Mouse (Mus musculus): Measurements from ENCODE around the gene D430019H16Rik. TPM values are rescaled to one million over a fixed set of nuclear protein-coding genes. Genes with fewer than 3 reads are reported as not detected.

The D430019H16Rik gene
- polyA plus RNA-seq, 1 experiment from 2014 or later = 2.0 TPM

DNA sequence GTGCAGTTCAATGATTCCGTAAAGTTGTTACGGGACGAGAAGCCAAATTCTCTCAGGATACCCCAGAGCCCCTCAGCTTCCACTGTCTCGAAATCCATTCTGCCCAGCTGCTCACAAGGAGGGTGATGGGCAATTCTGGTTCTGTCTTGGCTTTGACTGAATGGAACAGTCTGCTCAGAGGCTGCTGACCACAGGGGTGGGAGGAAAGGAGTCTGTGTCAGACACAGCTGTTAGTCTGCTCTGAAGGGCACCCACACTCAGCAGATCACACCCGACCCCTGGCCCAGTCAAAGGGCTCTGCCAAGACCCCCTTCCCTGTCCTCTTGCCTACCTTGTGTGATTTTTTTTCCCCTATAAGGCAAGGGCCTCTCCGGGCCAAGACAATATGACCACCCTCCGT is 44.8 kb downstream of the D430019H16Rik start:
- Histone ChIP-seq H3K4me3 (no peak overlapping the region), H3K36me3 (no peaks in the 10 kb centered on the region), H3K27me3 (ENCODE audit: low read depth, poor library complexity, severe bottlenecking) (no peaks in the 10 kb centered on the region), H3K27ac (no peak overlapping the region), H3K4me1 (peaks cover 17% of the 10 kb centered on the region), H3K9me3 (replicated peaks) (no peaks in the 10 kb centered on the region)
- 92% methylated on average over 7 of the region's 7 CpGs for WGBS
- DNase-seq (ENCODE audit: low spot score) = no peak

DNA sequence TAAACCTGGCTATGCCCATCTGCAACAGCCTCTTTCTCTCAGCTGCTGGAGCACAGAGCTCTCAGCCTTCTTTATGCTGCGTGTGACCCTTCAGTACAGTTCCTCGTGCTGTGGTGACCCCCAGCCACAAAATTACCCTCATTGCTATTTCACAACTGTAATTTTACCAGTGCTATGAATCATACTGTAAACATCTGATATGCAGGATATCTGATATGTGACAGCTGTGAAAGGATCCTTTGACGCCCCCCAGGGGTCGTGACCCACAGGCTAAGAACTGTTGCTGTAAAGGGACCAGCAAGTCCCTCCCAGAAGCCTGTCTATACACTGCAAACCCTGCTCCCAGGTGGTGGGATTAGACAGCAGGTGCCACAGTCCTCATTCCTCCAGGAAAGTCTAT is 45.2 kb downstream of the D430019H16Rik start:
- no peak for DNase-seq (ENCODE audit: low spot score)
- no peaks in the 10 kb centered on the region for H3K36me3 ChIP-seq
- H3K27me3 ChIP-seq (ENCODE audit: low read depth, poor library complexity, severe bottlenecking) = no peaks in the 10 kb centered on the region
- H3K27ac ChIP-seq = no peak overlapping the region
- no peaks in the 10 kb centered on the region for H3K9me3 ChIP-seq (replicated peaks)
- WGBS = 72% methylated on average over 4 of the region's 4 CpGs
- H3K4me3 ChIP-seq = no peak overlapping the region
- H3K4me1 ChIP-seq = peaks cover 17% of the 10 kb centered on the region

DNA sequence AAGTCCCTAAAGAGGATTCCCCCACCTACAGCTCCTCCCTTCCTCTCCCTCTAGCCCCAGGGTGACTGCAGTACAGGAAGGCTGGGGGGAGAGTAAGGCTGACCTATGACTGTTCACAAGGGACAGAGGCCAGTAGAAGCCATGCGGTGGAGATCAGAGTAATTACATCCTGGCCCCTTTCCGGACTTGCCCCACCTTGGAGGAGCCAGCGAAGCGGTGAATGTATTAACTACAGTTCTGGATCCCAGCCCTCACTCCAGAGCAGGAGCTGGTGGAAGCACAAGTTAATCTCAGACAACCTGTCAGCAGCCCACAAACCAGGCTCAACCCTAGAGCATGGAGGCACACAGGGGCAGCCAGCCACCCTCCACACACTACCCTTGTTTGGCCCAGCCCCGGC is 47.3 kb downstream of the D430019H16Rik start:
- DNase-seq (ENCODE audit: low spot score) = no peak
- Histone ChIP-seq H3K27ac (peak overlapping the region; percentile 15), H3K36me3 (no peaks in the 10 kb centered on the region), H3K27me3 (ENCODE audit: low read depth, poor library complexity, severe bottlenecking) (no peaks in the 10 kb centered on the region), H3K4me3 (no peak overlapping the region), H3K4me1 (peaks cover 17% of the 10 kb centered on the region), H3K9me3 (replicated peaks) (no peaks in the 10 kb centered on the region)
- WGBS = 66% methylated on average over 5 of the region's 5 CpGs

DNA sequence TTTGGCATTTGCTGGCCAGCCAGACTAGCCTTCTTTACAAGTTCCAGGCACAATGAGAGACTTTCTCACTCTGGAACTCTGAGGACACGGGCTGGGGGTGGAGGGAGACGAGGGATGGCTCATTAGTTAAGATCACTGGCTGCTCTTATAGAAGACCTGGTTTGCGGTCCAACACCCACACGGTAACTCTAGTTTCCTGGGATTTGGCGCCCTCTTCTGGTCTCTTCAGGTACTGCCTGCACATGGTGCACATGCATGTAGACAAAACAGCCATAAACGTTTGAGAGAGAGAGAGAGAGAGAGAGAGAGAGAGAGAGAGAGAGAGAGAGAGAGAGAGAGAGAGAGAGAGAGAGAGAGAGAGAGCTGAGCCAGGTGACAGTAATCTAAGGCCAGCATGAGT is 51.1 kb downstream of the D430019H16Rik start:
- Histone ChIP-seq H3K9me3 (replicated peaks) (no peaks in the 10 kb centered on the region), H3K36me3 (no peaks in the 10 kb centered on the region), H3K27me3 (ENCODE audit: low read depth, poor library complexity, severe bottlenecking) (no peaks in the 10 kb centered on the region), H3K4me3 (no peak overlapping the region), H3K27ac (no peak overlapping the region), H3K4me1 (peaks cover 8% of the 10 kb centered on the region)
- 65% methylated on average over 6 of the region's 6 CpGs for WGBS
- peak; percentile 57 for DNase-seq (ENCODE audit: low spot score)

DNA sequence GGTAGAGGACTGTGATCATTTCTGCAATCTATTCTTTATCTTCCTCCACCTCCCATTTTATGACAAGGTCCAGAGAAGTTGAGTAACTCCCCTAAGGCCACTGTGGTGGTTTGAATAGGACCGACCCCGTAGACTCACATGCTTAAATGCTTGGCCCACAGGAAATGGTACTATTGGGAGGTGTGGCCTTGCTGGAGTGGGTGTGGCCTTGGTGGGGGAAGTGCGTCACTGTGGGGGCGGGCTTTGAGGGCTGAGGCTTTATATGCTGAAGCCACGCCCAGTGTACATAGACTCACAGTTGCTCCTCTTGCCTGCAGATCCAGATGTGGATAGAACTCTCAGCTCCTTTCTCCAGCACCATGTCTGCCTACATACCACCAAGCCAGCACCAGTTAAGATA is 57.5 kb downstream of the D430019H16Rik start:
- H3K27me3 ChIP-seq (ENCODE audit: low read depth, poor library complexity, severe bottlenecking) = no peaks in the 10 kb centered on the region
- H3K4me1 ChIP-seq = no peaks in the 10 kb centered on the region
- no peaks in the 10 kb centered on the region for H3K9me3 ChIP-seq (replicated peaks)
- 92% methylated on average over 5 of the region's 5 CpGs for WGBS
- no peaks in the 10 kb centered on the region for H3K36me3 ChIP-seq
- H3K27ac ChIP-seq = no peak overlapping the region
- H3K4me3 ChIP-seq = no peak overlapping the region
- no peak for DNase-seq (ENCODE audit: low spot score)

DNA sequence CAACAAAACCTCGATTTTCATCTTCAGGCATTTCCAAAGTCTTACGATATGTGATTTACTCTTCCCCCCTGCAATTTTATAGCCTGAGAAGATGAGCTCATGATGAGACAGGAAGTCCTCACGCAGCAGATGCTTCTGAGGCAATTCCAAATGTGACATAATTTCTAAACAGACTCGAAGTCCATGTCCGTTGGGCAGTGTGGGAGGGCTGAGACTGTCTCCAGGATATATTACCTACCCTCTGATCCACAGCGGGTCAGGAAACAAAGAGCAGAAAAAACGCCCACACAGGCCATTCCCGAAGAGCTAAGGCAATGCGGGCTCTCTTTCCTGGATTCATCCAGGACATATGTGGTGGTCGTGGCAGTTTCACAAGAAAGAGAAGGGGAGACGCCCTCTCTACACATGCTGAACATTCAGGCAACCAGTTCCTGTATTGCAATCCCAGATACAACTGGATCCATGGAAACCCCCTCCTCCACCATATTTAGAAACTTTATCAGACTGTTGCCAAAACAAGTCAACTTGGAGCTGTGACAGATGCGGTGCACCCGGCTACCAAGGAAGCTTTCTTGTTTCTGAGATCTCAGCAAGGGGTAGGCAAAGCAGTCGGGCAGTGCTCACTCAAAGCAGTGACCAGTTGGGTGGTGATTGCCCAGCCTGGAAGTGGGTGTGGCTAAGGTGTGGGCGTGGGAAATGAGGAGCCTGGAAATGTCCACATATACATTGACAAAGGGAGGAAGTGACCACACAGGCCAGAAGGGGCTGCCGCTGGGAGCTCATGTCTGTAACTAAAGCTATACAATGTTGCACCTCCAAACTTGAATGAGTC is 58.2 kb downstream of the D430019H16Rik start:
- Histone ChIP-seq H3K27me3 (ENCODE audit: low read depth, poor library complexity, severe bottlenecking) (no peaks in the 10 kb centered on the region), H3K9me3 (replicated peaks) (no peaks in the 10 kb centered on the region), H3K36me3 (no peaks in the 10 kb centered on the region), H3K4me3 (no peak overlapping the region), H3K27ac (no peak overlapping the region), H3K4me1 (no peaks in the 10 kb centered on the region)
- DNase-seq (ENCODE audit: low spot score) = no peak
- WGBS = 80% methylated on average over 16 of the region's 16 CpGs

- no peak overlapping the region for H3K27ac ChIP-seq
- H3K4me3 ChIP-seq = no peak overlapping the region
- H3K9me3 ChIP-seq (replicated peaks) = no peaks in the 10 kb centered on the region
- peaks cover 1% of the 10 kb centered on the region; the same call in 1 of the 2 replicates for H3K4me1 ChIP-seq
- no peaks in the 10 kb centered on the region for H3K36me3 ChIP-seq
- no peaks in the 10 kb centered on the region for H3K27me3 ChIP-seq (ENCODE audit: low read depth, poor library complexity, severe bottlenecking)
- DNase-seq (ENCODE audit: low spot score) = no peak
- 77% methylated on average over 10 of the region's 10 CpGs for WGBS
Observed at GRCm38 (mm10) chr12:105514111-105514510, 60.5 kb downstream of the D430019H16Rik start.

GRCm38 (mm10) chr12:105517026-105517675 is 63.5 kb downstream of the D430019H16Rik start:
- no peaks in the 10 kb centered on the region for H3K36me3 ChIP-seq
- H3K9me3 ChIP-seq (replicated peaks) = no peaks in the 10 kb centered on the region
- H3K27me3 ChIP-seq (ENCODE audit: low read depth, poor library complexity, severe bottlenecking) = no peaks in the 10 kb centered on the region
- DNase-seq (ENCODE audit: low spot score) = no peak
- H3K27ac ChIP-seq = no peak overlapping the region
- WGBS = 87% methylated on average over 21 of the region's 21 CpGs
- no peak overlapping the region for H3K4me3 ChIP-seq
- peaks cover 6% of the 10 kb centered on the region; the same call in 1 of the 2 replicates for H3K4me1 ChIP-seq

DNA sequence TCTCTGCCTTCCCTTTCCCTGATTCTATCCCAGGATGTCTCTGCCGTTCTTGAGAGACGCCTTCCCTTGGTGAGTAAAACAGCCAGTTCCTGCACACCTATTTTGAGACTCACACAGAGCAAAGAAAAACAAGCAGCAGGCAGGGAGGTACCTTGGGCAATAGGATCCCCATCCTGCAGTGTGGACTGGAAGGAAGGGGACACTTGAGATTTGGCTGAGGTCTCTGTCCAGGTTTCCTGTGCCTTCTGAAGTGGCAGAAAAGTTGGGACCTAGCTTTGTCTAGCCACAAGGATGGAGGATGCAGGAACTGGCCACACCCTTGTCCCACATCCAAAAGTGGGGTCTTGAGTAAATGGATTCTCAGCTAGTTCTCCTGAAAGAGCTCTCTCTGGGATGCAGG is 66.2 kb downstream of the D430019H16Rik start:
- H3K27ac ChIP-seq = peak overlapping the region; percentile 2; the same call in 1 of the 2 replicates
- H3K27me3 ChIP-seq (ENCODE audit: low read depth, poor library complexity, severe bottlenecking) = no peaks in the 10 kb centered on the region
- 83% methylated on average over 2 of the region's 2 CpGs for WGBS
- no peak for DNase-seq (ENCODE audit: low spot score)
- peaks cover 6% of the 10 kb centered on the region; the same call in 1 of the 2 replicates for H3K4me1 ChIP-seq
- H3K9me3 ChIP-seq (replicated peaks) = no peaks in the 10 kb centered on the region
- no peaks in the 10 kb centered on the region for H3K36me3 ChIP-seq
- H3K4me3 ChIP-seq = no peak overlapping the region

- H3K27me3 ChIP-seq (ENCODE audit: low read depth, poor library complexity, severe bottlenecking) = no peaks in the 10 kb centered on the region
- H3K36me3 ChIP-seq = no peaks in the 10 kb centered on the region
- H3K9me3 ChIP-seq (replicated peaks) = no peaks in the 10 kb centered on the region
- no peak overlapping the region for H3K27ac ChIP-seq
- H3K4me3 ChIP-seq = no peak overlapping the region
- H3K4me1 ChIP-seq = peaks cover 6% of the 10 kb centered on the region; the same call in 1 of the 2 replicates
- 87% methylated on average over 15 of the region's 15 CpGs for WGBS
- DNase-seq (ENCODE audit: low spot score) = no peak
Observed at GRCm38 (mm10) chr12:105521170-105521762, 67.6 kb downstream of the D430019H16Rik start.

- no peaks in the 10 kb centered on the region for H3K27me3 ChIP-seq (ENCODE audit: low read depth, poor library complexity, severe bottlenecking)
- H3K36me3 ChIP-seq = no peaks in the 10 kb centered on the region
- no peaks in the 10 kb centered on the region for H3K9me3 ChIP-seq (replicated peaks)
- H3K4me3 ChIP-seq = no peak overlapping the region
- H3K4me1 ChIP-seq = peaks cover 6% of the 10 kb centered on the region; the same call in 1 of the 2 replicates
- no peak for DNase-seq (ENCODE audit: low spot score)
- 69% methylated on average over 2 of the region's 2 CpGs for WGBS
- H3K27ac ChIP-seq = no peak overlapping the region
Observed at GRCm38 (mm10) chr12:105523737-105524136, 70.1 kb downstream of the D430019H16Rik start.

GRCm38 (mm10) chr12:105526186-105526585 is 72.5 kb downstream of the D430019H16Rik start:
- Histone ChIP-seq H3K9me3 (replicated peaks) (no peaks in the 10 kb centered on the region), H3K27ac (no peak overlapping the region), H3K27me3 (ENCODE audit: low read depth, poor library complexity, severe bottlenecking) (no peaks in the 10 kb centered on the region; the same call in 1 of the 2 replicates), H3K4me3 (no peak overlapping the region), H3K36me3 (no peaks in the 10 kb centered on the region), H3K4me1 (no peaks in the 10 kb centered on the region)
- DNase-seq (ENCODE audit: low spot score) = no peak
- WGBS = 92% methylated on average over 3 of the region's 3 CpGs

GRCm38 (mm10) chr12:105526829-105527228 is 73.2 kb downstream of the D430019H16Rik start:
- Histone ChIP-seq H3K27ac (no peak overlapping the region), H3K4me1 (no peaks in the 10 kb centered on the region), H3K27me3 (ENCODE audit: low read depth, poor library complexity, severe bottlenecking) (no peaks in the 10 kb centered on the region; the same call in 1 of the 2 replicates), H3K36me3 (no peaks in the 10 kb centered on the region), H3K9me3 (replicated peaks) (no peaks in the 10 kb centered on the region), H3K4me3 (no peak overlapping the region)
- WGBS = 86% methylated on average over 5 of the region's 5 CpGs
- no peak for DNase-seq (ENCODE audit: low spot score)
